Mouse (Mus musculus) telencephalon, adult 2 months (tissue): Measurements from ENCODE around the gene Resp18.
"Not testable (repeated sequence)": the region's sequence is repeated elsewhere in the genome, so short reads cannot be mapped to it uniquely, and the experiment has no call there.

Experiments used
- DNase-seq: peaks from one replicate; pipeline ENCODE4 v3.0.0-alpha.2; 2011; ENCODE audit warnings: low read depth, low spot score

The Resp18 gene

GRCm38 (mm10) chr1:75236117-75237050, 41.8 kb downstream of the Resp18 start, which contains the start of gene Dnajb2:
Gene Dnajb2, plus strand, starts transcription at chr1:75236406.
- DNase-seq, result no peak

- no peak for DNase-seq
Observed at GRCm38 (mm10) chr1:75234606-75235005, 43.6 kb downstream of the Resp18 start.

- not testable (repeated sequence) for DNase-seq
Observed at GRCm38 (mm10) chr1:75232489-75232888, 45.7 kb downstream of the Resp18 start.

- no peak for DNase-seq
Observed at GRCm38 (mm10) chr1:75231664-75232152, 46.5 kb downstream of the Resp18 start, which contains the start of gene A630095N17Rik. Gene A630095N17Rik, minus strand, starts transcription at chr1:75232102.

- DNase-seq, result no peak
Observed at GRCm38 (mm10) chr1:75231224-75231623, 47.0 kb downstream of the Resp18 start.

- no peak for DNase-seq
Observed at GRCm38 (mm10) chr1:75230335-75230994, 47.8 kb downstream of the Resp18 start.

GRCm38 (mm10) chr1:75229158-75229557, 49.1 kb downstream of the Resp18 start:
- DNase-seq, result no peak

GRCm38 (mm10) chr1:75227653-75228052, 50.6 kb downstream of the Resp18 start:
- DNase-seq, result no peak

- DNase-seq, result no peak
Observed at GRCm38 (mm10) chr1:75226138-75226537, 52.1 kb downstream of the Resp18 start.

- DNase-seq, result no peak
Observed at GRCm38 (mm10) chr1:75225473-75225872, 52.7 kb downstream of the Resp18 start.

- no peak for DNase-seq
Observed at GRCm38 (mm10) chr1:75223532-75223931, 54.7 kb downstream of the Resp18 start.

- DNase-seq, result no peak
Observed at GRCm38 (mm10) chr1:75222926-75223325, 55.3 kb downstream of the Resp18 start.
